Mouse (Mus musculus) intestine, embryonic 14.5 days (tissue): ENCODE results near the gene Hist2h2aa1. TPM values are rescaled to one million over a fixed set of nuclear protein-coding genes. Genes with fewer than 3 reads are reported as not detected.
"Not testable (repeated sequence)": the region's sequence is repeated elsewhere in the genome, so short reads cannot be mapped to it uniquely, and the experiment has no call there.

Experiments used
- ATAC-seq: fragments of 200-750 bp; cut with Nextera tagmentation; replicated peaks from 2 replicates; pipeline ENCODE4 v1.8.0; 2017; ENCODE audit warnings: low read depth, moderate number of reproducible peaks, moderate TSS enrichment, moderate library complexity; ENCODE audit not compliant: low FRiP score, low TSS enrichment
- DNase-seq: peaks from one replicate; pipeline ENCODE4 v3.0.0-alpha.2; 2018; ENCODE audit warnings: low spot score
- H3K27ac ChIP-seq: fragments of 300-500 bp; sonication (generic); 2 replicates; pipeline ENCODE4 v1.5.1; 2014; ENCODE audit warnings: low read depth, mild to moderate bottlenecking, control low read depth
- H3K27me3 ChIP-seq: fragments of 300-500 bp; sonication (generic); replicated peaks from 2 replicates; pipeline ENCODE4 v1.6.1; 2014; ENCODE audit warnings: low read length, control low read depth; ENCODE audit not compliant: control insufficient read depth, insufficient read depth
- H3K36me3 ChIP-seq: fragments of 300-500 bp; sonication (generic); 2 replicates; pipeline ENCODE4 v1.6.1; 2014; ENCODE audit warnings: low read length, control low read depth; ENCODE audit not compliant: control insufficient read depth, insufficient read depth
- H3K4me1 ChIP-seq: fragments of 300-500 bp; sonication (generic); replicated peaks from 2 replicates; pipeline ENCODE4 v1.6.1; 2014; ENCODE audit warnings: low read length, control low read depth, mixed read lengths; ENCODE audit not compliant: control insufficient read depth, insufficient read depth
- H3K4me2 ChIP-seq: fragments of 300-500 bp; sonication (generic); 2 replicates; pipeline ENCODE4 v1.6.1; 2014; ENCODE audit warnings: low read length
- H3K4me3 ChIP-seq: fragments of 300-500 bp; sonication (generic); 2 replicates; pipeline ENCODE4 v1.5.1; 2014; ENCODE audit warnings: low read depth, low read length, control low read depth, mixed read lengths
- H3K9ac ChIP-seq: fragments of 300-500 bp; sonication (generic); 2 replicates; pipeline ENCODE4 v1.6.1; 2014; ENCODE audit warnings: mild to moderate bottlenecking, low read length
- H3K9me3 ChIP-seq: fragments of 300-500 bp; sonication (generic); 2 replicates; pipeline ENCODE4 v1.6.1; 2016; ENCODE audit warnings: low read length, control low read depth; ENCODE audit not compliant: control insufficient read depth
- WGBS: fragments of 180-500 bp; shearing (Covaris S2); extraction: QIAGEN DNeasy Blood & Tissue Kit; methylation state at CpG from one replicate; pipeline ENCODE4 v1.1.7; 2014; 5-methylcytosine and 5-hydroxymethylcytosine counted together
- polyA plus RNA-seq: library from polyadenylated mRNA; unstranded; fragments of >200 nt; fragmentation: Nextera tagmentation; extraction: Ambion mirVana; gene quantifications from 2 replicates; pipeline ENCODE4 v1.2.1, GENCODE M21; 2014

The Hist2h2aa1 gene
- polyA plus RNA-seq, 1 experiment from 2014 or later = 16.3 TPM

DNA sequence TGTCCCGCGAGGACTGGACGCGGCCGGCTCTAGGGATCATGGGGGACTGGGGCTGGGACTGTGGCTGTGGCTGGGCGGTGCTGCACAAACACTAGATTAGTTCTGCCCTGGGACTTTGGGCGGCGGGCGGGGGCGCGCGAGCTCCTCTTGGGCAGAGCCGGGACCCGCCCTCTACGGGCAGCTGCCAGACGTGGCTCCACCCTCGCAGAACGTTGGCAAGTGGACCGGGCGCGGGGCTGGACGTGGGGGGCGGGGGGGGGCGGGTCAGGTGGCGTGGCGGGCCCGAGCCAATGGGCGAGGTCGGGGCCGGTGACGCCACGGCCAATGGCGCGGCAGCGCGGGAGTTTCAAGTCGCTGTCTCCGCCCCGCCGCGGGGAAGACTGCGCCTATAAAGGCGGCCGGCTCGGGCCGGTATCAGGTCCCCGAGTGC, 1.1 kb downstream of the Hist2h2aa1 start, which contains the start of gene Hist2h3c1:
Hist2h3c1 (plus strand) TSS at position 259 of the 430 bp plus-strand sequence.
- Histone ChIP-seq H3K4me2 (peak within 1 kb of the TSS; percentile 56), H3K4me1 (peaks cover 14% of the 10 kb centered on the region; the same call in 1 of the 2 replicates), H3K27ac (peak within 1 kb of the TSS; percentile 77), H3K9ac (peak within 1 kb of the TSS; percentile 62), H3K4me3 (peak within 1 kb of the TSS; percentile 48)
- not testable (repeated sequence) for H3K9me3 ChIP-seq, H3K36me3 ChIP-seq, H3K27me3 ChIP-seq, DNase-seq
- WGBS = no CpG with 5 or more reads among the region's 47 CpGs
- peak; percentile 90 for ATAC-seq

DNA sequence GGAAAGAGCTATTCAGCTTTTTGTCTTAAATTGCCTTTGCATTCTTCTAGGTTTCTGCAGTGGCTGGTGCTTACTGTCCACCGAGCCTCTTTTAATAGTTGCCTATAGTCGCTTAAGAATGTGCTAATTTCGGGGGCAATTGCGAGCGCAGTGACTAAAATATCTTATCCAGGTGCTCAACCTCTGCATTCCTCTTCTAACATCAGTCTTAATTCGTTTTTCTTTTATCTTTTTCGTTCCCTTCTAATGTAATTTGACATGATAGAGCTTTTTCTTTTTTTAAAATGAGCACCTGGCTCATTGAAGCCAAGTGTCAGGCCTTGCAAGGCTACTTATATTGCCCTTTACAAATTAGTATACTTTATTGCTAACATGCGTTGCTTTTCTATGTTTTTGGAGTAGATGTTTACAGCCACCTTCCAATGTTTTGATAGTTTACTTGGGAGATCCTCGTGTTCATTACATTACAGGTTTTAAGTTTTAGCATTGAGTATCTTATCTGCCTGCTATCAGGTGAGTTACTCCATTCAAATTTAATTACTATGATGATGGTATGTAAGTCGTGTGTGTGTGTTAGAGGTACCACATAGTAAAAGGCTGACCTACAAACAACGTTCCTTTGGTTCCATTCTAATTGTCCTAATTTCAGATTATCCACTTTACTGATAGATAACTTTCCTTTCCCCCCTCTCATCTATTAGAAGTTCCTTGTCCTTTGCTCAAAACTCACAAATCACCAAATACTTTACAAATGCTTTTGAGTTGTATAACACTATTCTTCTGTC, 2.3 kb downstream of the Hist2h2aa1 start:
- ATAC-seq (no peak), DNase-seq (no peak)
- H3K27me3 ChIP-seq = no peaks in the 10 kb centered on the region
- H3K4me1 ChIP-seq = peaks cover 14% of the 10 kb centered on the region; the same call in 1 of the 2 replicates
- 3% methylated on average over 11 of the region's 11 CpGs for WGBS
- H3K27ac ChIP-seq = peak overlapping the region; percentile 77
- H3K9me3 ChIP-seq = no peaks in the 10 kb centered on the region
- peak overlapping the region; percentile 62 for H3K9ac ChIP-seq
- H3K4me2 ChIP-seq = peak overlapping the region; percentile 56
- peak overlapping the region; percentile 48 for H3K4me3 ChIP-seq
- H3K36me3 ChIP-seq = no peaks in the 10 kb centered on the region

DNA sequence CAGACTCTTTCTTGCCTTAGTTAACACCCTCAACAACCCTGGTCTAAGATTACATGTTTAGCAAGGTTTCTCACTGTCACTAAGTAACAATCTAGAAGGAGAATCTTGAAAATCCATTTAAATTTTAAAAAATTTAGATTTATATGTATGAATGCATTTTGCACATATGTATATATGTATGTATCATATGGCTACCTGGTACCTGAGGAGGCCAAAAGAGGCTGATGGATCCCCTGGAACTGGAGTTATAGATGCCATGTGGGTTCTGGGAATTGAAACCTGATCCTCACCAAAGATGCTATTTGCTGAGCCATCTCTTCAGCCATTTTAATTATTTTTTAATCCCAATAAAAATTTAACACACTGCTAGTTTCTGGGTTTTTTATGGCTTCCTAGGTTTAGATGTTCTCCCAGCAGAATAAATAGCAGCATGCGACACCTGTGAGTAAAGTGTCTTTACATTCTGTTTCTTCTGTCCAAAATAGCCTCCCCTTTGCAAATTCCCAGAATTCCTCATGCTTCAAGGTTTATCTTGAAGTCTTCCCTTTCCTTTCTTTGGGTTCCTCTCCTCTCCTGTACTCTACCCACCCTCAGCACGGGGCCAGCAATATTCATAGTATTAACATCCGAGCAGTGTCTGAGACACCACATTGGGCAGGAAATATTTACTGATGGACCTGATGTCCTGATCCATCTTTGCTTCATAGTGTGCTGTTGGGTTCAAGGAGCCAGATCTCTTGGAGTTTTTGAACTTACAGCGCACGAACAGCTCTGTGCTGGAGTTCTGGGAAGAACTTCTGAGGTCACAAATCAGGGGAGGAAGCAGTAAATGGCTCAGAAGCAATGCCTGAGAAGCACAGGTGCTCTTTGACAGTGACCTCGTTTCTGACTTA, 3.1 kb downstream of the Hist2h2aa1 start:
- H3K27me3 ChIP-seq = no peaks in the 10 kb centered on the region
- WGBS = 32% methylated on average over 6 of the region's 6 CpGs
- H3K36me3 ChIP-seq = no peaks in the 10 kb centered on the region
- ATAC-seq (no peak), DNase-seq (no peak)
- peak overlapping the region; percentile 56 for H3K4me2 ChIP-seq
- peak overlapping the region; percentile 62 for H3K9ac ChIP-seq
- peak overlapping the region; percentile 48 for H3K4me3 ChIP-seq
- peak overlapping the region; percentile 77; the same call in 1 of the 2 replicates for H3K27ac ChIP-seq
- peaks cover 14% of the 10 kb centered on the region; the same call in 1 of the 2 replicates for H3K4me1 ChIP-seq
- H3K9me3 ChIP-seq = no peaks in the 10 kb centered on the region

DNA sequence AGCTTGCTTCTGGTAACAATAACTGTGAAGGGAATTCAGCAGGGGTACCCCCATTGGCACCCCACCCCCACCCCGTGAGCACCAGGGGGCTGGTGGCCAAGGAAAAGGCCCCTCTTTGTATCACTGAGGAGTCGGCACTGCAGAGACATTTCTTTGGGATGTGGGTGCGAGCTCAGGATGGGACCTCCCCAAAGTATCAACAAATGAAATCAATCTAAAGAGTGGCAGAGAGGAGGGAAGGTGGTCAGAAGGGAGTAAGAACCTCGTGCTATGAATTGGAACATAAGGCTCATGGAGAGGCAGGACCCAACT, 3.7 kb downstream of the Hist2h2aa1 start:
- H3K9me3 ChIP-seq = no peaks in the 10 kb centered on the region
- 54% methylated on average over 4 of the region's 4 CpGs for whole genome bisulfite sequencing
- peak overlapping the region; percentile 48; the same call in 1 of the 2 replicates for H3K4me3 ChIP-seq
- H3K27ac ChIP-seq = 0 out of 2 replicates have a peak overlapping the region, but pooled peaks have one; percentile 43
- no peak overlapping the region for H3K9ac ChIP-seq
- peaks cover 11% of the 10 kb centered on the region; the same call in 1 of the 2 replicates for H3K4me1 ChIP-seq
- ATAC-seq = no peak
- no peaks in the 10 kb centered on the region for H3K27me3 ChIP-seq
- DNase-seq = no peak
- 0 out of 2 replicates have a peak overlapping the region, but pooled peaks have one; percentile 56 for H3K4me2 ChIP-seq
- H3K36me3 ChIP-seq = no peaks in the 10 kb centered on the region

DNA sequence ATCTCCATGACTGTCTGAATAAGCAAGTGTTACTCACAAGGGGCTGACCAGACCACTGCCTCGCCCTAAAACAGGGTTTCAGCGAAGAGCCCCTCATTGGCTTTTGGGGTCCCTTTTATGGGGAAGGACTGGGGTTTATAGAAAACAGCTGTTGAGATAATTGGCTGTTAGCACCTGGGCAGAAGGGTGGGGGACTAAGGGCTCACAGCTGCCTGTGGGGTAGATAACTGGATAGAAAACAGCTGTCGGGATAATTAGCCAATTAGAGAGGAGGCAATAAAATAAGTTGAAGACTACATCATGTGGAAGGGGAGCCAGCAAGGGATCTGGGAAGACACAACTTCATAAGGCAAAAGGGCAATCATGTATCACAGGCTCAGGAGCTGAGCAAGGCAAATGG, 5.6 kb downstream of the Hist2h2aa1 start:
- DNase-seq = no peak
- ATAC-seq = no peak
- no peak overlapping the region for H3K9ac ChIP-seq
- H3K27ac ChIP-seq = no peak overlapping the region
- peaks cover 7% of the 10 kb centered on the region; the same call in 1 of the 2 replicates for H3K4me1 ChIP-seq
- H3K36me3 ChIP-seq = no peaks in the 10 kb centered on the region
- no peaks in the 10 kb centered on the region for H3K9me3 ChIP-seq
- no peak overlapping the region for H3K4me2 ChIP-seq
- H3K4me3 ChIP-seq = no peak overlapping the region
- H3K27me3 ChIP-seq = no peaks in the 10 kb centered on the region
- 51% methylated on average over 3 of the region's 3 CpGs for WGBS

DNA sequence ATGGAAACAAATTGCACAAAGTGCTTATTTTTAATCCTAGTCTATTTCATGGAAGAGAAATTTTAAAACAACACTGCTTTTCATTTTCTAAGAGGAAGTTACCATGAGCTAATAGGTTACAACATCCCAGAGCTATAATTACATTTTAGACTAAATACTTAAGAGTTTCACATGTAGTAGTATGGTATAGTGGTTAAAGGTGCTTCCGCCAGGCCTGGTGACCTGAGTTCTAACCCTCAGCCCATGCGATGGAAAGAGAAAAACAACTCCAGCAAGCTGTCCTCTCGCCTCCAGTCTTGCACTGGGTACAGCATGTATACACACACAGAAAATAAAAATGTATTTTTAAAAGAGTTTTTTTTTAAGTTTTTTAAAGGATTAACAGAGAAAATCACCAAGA, 6.5 kb downstream of the Hist2h2aa1 start:
- H3K4me2 ChIP-seq = no peak overlapping the region
- H3K27me3 ChIP-seq = no peaks in the 10 kb centered on the region
- H3K27ac ChIP-seq = no peak overlapping the region
- H3K4me3 ChIP-seq = no peak overlapping the region
- WGBS = 81% methylated on average over 3 of the region's 3 CpGs
- H3K4me1 ChIP-seq = peaks cover 11% of the 10 kb centered on the region; the same call in 1 of the 2 replicates
- no peaks in the 10 kb centered on the region for H3K36me3 ChIP-seq
- DNase-seq (no peak), ATAC-seq (no peak)
- H3K9me3 ChIP-seq = no peaks in the 10 kb centered on the region
- H3K9ac ChIP-seq = no peak overlapping the region

DNA sequence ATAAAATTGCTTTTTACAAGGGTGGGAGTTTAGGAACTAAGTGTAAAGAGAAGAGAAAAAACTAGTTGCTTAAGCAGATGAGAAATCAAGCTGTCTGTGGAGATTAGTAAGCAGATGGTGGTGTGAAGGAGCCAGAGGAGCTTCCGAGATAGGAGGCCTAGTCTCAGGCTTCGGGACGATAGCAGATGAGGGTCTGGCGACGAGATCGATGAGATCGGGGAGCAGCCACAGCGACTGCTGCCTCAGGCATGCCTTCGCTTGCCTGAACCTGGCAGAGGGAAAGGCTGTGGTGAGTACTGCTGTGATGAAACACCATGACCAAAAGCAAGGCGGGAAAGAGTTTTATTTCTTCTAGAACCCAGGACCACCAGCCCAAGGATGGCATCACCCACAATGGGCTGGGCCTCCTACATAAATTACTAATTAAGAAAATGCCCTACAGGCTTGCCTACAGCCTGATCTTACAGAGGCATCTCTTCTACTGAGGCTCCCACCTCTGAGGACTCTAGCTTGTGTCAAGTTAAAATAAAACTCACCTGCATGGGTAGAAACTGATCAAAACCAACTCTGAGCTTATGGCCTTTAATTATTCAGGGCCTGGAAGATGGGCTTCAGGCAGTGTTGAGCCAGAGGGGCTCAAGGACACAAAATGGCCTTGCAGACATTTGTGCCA, 9.5 kb downstream of the Hist2h2aa1 start:
- 0 out of 2 replicates have a peak, but pooled peaks cover 6% of the 10 kb centered on the region for H3K4me1 ChIP-seq
- ATAC-seq = no peak
- no peak overlapping the region for H3K27ac ChIP-seq
- no peaks in the 10 kb centered on the region for H3K9me3 ChIP-seq
- DNase-seq = no peak
- no peak overlapping the region for H3K4me3 ChIP-seq
- H3K4me2 ChIP-seq = no peak overlapping the region
- H3K36me3 ChIP-seq = no peaks in the 10 kb centered on the region
- no peaks in the 10 kb centered on the region for H3K27me3 ChIP-seq
- H3K9ac ChIP-seq = no peak overlapping the region
- WGBS = 47% methylated on average over 10 of the region's 10 CpGs
